Mouse (Mus musculus) thymus, adult 2 months (tissue): Measurements from ENCODE around the gene Rab1a. TPM values are rescaled to one million over a fixed set of nuclear protein-coding genes. Genes with fewer than 3 reads are reported as not detected.
"Not testable (repeated sequence)": the region's sequence is repeated elsewhere in the genome, so short reads cannot be mapped to it uniquely, and the experiment has no call there.

Experiments used
- DNase-seq: peaks from one replicate; pipeline ENCODE4 v3.0.0; 2021
- H3K27ac ChIP-seq: fragments of 200-500 bp; 2 replicates; pipeline ENCODE4 v1.5.1; 2012; ENCODE audit warnings: low read length, control low read depth; ENCODE audit not compliant: control insufficient read depth, insufficient read depth
- H3K27me3 ChIP-seq: fragments of 200-500 bp; 2 replicates; pipeline ENCODE4 v1.6.1; 2012; ENCODE audit warnings: mild to moderate bottlenecking, low read length, moderate library complexity, mixed read lengths; ENCODE audit not compliant: control insufficient read depth, insufficient read depth
- H3K36me3 ChIP-seq: fragments of 200-500 bp; 2 replicates; pipeline ENCODE4 v1.6.1; 2012; ENCODE audit warnings: mild to moderate bottlenecking, low read length, moderate library complexity; ENCODE audit not compliant: control insufficient read depth, insufficient read depth
- H3K4me1 ChIP-seq: fragments of 200-500 bp; replicated peaks from 2 replicates; pipeline ENCODE4 v1.6.1; 2012; ENCODE audit warnings: low read length; ENCODE audit not compliant: control insufficient read depth, insufficient read depth
- H3K4me3 ChIP-seq: fragments of 200-500 bp; 2 replicates; pipeline ENCODE4 v1.5.1; 2012; ENCODE audit warnings: mild to moderate bottlenecking, low read length, control low read depth, moderate library complexity; ENCODE audit not compliant: control insufficient read depth, insufficient read depth
- CTCF ChIP-seq: fragments of 200-500 bp; IDR thresholded peaks from 2 replicates; pipeline ENCODE4 v1.5.1; 2012; ENCODE audit warnings: mild to moderate bottlenecking, control low read depth, low read length, moderate library complexity, borderline replicate concordance; ENCODE audit not compliant: control insufficient read depth, poor library complexity, insufficient read depth; ENCODE audit errors: extremely low read depth
- POLR2A ChIP-seq: fragments of 200-500 bp; IDR thresholded peaks from 2 replicates; pipeline ENCODE4 v1.6.1; 2012; ENCODE audit warnings: mild to moderate bottlenecking, low read length, control low read depth, moderate library complexity; ENCODE audit not compliant: control insufficient read depth, poor library complexity, insufficient read depth; ENCODE audit errors: extremely low read depth
- WGBS: fragments of 180-500 bp; shearing (Covaris S2); methylation state at CpG from one replicate; pipeline ENCODE4 v1.1.7; 2018; 5-methylcytosine and 5-hydroxymethylcytosine counted together
- polyA plus RNA-seq: library from polyadenylated mRNA; depleted of rRNA; stranded (reverse); fragments of >200 nt; gene quantifications from 2 replicates; pipeline ENCODE4 v1.2.3, GENCODE M21; 2012; rRNA removed

The Rab1a gene
- 38.3 and 38.8 TPM in 2 replicates for polyA plus RNA-seq

GRCm38 (mm10) chr11:20200713-20201575 lies at the start of gene Rab1a:
Gene Rab1a (plus strand): TSS chr11:20201432.
- under 1% methylated on average over 54 of the region's 54 CpGs for WGBS

GRCm38 (mm10) chr11:20152107-20152901 lies 48.9 kb upstream of the Rab1a start:
- no peak overlapping the region for H3K4me3 ChIP-seq
- H3K36me3 ChIP-seq, result no peaks in the 10 kb centered on the region
- TF ChIP-seq POLR2A, result no peak
- no peak for TF ChIP-seq CTCF
- no peak overlapping the region for H3K27ac ChIP-seq
- H3K4me1 ChIP-seq, result no peaks in the 10 kb centered on the region
- no peak for DNase-seq
- WGBS, result 93% methylated on average over 4 of the region's 4 CpGs
- H3K27me3 ChIP-seq, result no peaks in the 10 kb centered on the region

More at GRCm38 (mm10) chr11:20200713-20201575, at the start of gene Rab1a:
- H3K4me3 ChIP-seq, result peak within 1 kb of the TSS; percentile 99
- H3K4me1 ChIP-seq, result peaks cover 5% of the 10 kb centered on the region
- no peaks in the 10 kb centered on the region for H3K27me3 ChIP-seq
- H3K36me3 ChIP-seq, result no peaks in the 10 kb centered on the region
- H3K27ac ChIP-seq, result peak within 1 kb of the TSS; percentile 61
- TF ChIP-seq CTCF, result peak; percentile 63; the same call in 1 of the 2 replicates
- peak; percentile 75 for TF ChIP-seq POLR2A
- peak; percentile 100 for DNase-seq

- DNase-seq, H3K27ac ChIP-seq: not testable (repeated sequence)
- WGBS, result 97% methylated on average over 5 of the region's 5 CpGs
These were observed 47.7 kb upstream of the Rab1a start for GRCm38 (mm10) chr11:20153542-20153941.

GRCm38 (mm10) chr11:20158879-20159278 lies 42.4 kb upstream of the Rab1a start:
- Histone ChIP-seq H3K4me1 (no peaks in the 10 kb centered on the region), H3K27me3 (no peaks in the 10 kb centered on the region), H3K36me3 (no peaks in the 10 kb centered on the region), H3K27ac (no peak overlapping the region), H3K4me3 (no peak overlapping the region)
- TF ChIP-seq POLR2A (no peak), CTCF (no peak)
- no peak for DNase-seq

More at GRCm38 (mm10) chr11:20153542-20153941, 47.7 kb upstream of the Rab1a start:
- H3K27me3 ChIP-seq, H3K4me3 ChIP-seq, H3K36me3 ChIP-seq, H3K4me1 ChIP-seq: not testable (repeated sequence)

- 87% methylated on average over 4 of the region's 4 CpGs for WGBS
- no peak for DNase-seq
- Histone ChIP-seq H3K27me3 (no peaks in the 10 kb centered on the region), H3K4me1 (no peaks in the 10 kb centered on the region), H3K27ac (no peak overlapping the region), H3K4me3 (no peak overlapping the region), H3K36me3 (no peaks in the 10 kb centered on the region)
- TF ChIP-seq POLR2A (no peak), CTCF (no peak)
These were observed 36.0 kb upstream of the Rab1a start for GRCm38 (mm10) chr11:20164979-20165867.

- no peak overlapping the region for H3K27ac ChIP-seq
- 96% methylated on average over 4 of the region's 4 CpGs for WGBS
- no peaks in the 10 kb centered on the region for H3K36me3 ChIP-seq
- H3K4me3 ChIP-seq, result no peak overlapping the region
- DNase-seq, result no peak
- no peak for TF ChIP-seq CTCF
- TF ChIP-seq POLR2A, result no peak
- no peaks in the 10 kb centered on the region for H3K27me3 ChIP-seq
- H3K4me1 ChIP-seq, result no peaks in the 10 kb centered on the region
These were observed 35.2 kb upstream of the Rab1a start for GRCm38 (mm10) chr11:20165991-20166390.

GRCm38 (mm10) chr11:20166476-20166875 lies 34.8 kb upstream of the Rab1a start:
- 83% methylated on average over 6 of the region's 6 CpGs for WGBS
- DNase-seq, H3K4me3 ChIP-seq, H3K36me3 ChIP-seq, H3K27ac ChIP-seq, H3K27me3 ChIP-seq, H3K4me1 ChIP-seq: not testable (repeated sequence)
